Mouse (Mus musculus) adrenal gland, postnatal 14 days (tissue): ENCODE measurements around the gene Nsf. TPM values are rescaled to one million over a fixed set of nuclear protein-coding genes. Genes with fewer than 3 reads are reported as not detected.

Experiments used
- DNase-seq: peaks from one replicate; pipeline ENCODE4 v3.0.0; 2021; ENCODE audit warnings: mixed read lengths
- total RNA-seq: library from RNA; stranded (reverse); gene quantifications from 2 replicates; pipeline ENCODE4 v1.2.3, GENCODE M21; 2021

The Nsf gene
- total RNA-seq, 1 experiment from 2014 or later = 109 TPM

GRCm38 (mm10) chr11:103772505-103773386 lies 181.1 kb downstream of the Nsf start:
- DNase-seq = no peak

Other genes with a start within 250 kb of the Nsf start
- 0.22 and 0.23 TPM in 2 replicates for gene Wnt9b, start 204.2 kb downstream of the Nsf start, total RNA-seq
- 0.15 TPM in 1 of 2 replicates, not detected in the other for gene Wnt3, start 179.9 kb downstream of the Nsf start, total RNA-seq
- 41.1 and 47.7 TPM in 2 replicates for gene Arf2, start 12.7 kb upstream of the Nsf start, total RNA-seq
- gene Crhr1, start 178.8 kb upstream of the Nsf start, total RNA-seq = 0.15 TPM in 1 of 2 replicates, not detected in the other
- gene Sppl2c, start 232.3 kb upstream of the Nsf start, total RNA-seq = not detected in 2 replicates